Mouse (Mus musculus) layer of hippocampus, adult 18-20 months (tissue): ENCODE results near the gene Zfp687. TPM values are rescaled to one million over a fixed set of nuclear protein-coding genes. Genes with fewer than 3 reads are reported as not detected.

Experiments used
- DNase-seq, 2 experiments: peaks; one replicate each; pipeline ENCODE4 v3.0.0; 2022; ENCODE audit warnings: low spot score in 2 of 2
- microRNA-seq, 2 experiments: library from miRNA; unstranded; fragments of <30 nt; microRNA quantifications; one replicate each; pipeline ENCODE4 v1.2.0; 2021
- total RNA-seq, 2 experiments: library from RNA; stranded (reverse); gene quantifications; 2 replicates each; pipeline ENCODE4 v1.2.3; 2021

Zfp687 gene
- total RNA-seq, 2 experiments from 2014 or later: 24.4 to 26.2 TPM

DNA sequence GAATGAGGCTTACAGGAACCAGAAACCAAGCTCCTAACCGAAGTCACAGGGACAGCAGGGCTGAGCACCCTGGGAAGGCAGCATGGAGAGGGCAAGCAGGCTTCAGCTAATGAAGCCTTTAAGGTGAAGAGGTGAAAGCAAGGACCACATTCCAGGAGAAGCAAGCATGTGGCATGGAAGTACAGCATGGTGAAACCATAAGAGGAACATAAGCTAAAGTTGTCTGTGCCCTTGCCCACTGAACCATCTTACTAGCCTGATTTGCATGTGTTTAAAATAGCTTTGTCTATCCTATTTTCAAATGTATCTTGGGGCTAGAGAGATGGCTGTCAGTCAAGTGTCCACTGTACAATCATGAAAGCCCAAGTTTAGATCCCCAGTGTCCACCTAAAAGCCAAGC is 49.4 kb downstream of the Zfp687 start:
- DNase-seq: no peak

DNA sequence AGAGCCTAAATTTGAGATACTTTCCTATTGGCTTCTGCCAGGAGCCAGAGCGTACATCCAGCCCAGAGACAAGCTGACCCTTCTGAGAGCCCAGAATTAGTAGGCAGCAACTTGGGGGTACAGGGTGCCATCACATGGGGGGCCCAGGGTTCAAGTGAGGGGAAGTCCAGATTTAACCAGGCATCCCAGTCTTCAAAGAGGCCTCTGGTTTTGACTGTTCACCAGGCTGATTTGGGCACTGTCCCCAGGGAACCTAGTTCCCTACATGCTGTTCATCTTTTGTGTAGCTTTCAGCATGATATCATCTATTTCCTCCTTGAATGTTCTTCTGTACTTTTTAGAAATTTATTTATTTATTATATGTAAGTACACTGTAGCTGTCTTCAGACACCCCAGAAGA is 50.3 kb downstream of the Zfp687 start:
- no peak for DNase-seq

DNA sequence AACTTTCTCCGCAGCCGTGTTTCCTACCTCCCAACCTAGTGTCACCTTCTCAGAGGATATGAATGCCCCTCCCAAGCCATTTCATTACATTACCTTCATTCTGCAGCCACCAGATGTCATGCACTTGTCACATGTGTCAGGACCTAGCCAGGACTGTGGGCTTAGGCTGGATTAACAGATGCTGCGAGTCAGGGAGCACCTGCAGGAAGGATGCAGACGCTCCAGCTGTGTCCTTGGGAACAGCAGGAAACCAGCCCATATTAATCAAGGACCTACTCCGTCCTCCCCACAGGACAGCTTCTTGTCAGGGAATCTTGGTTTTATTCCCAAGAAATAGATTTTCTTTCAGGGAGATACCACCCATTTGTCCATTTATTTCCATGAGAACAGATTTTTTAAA is 54.9 kb downstream of the Zfp687 start:
- no peak for DNase-seq

DNA sequence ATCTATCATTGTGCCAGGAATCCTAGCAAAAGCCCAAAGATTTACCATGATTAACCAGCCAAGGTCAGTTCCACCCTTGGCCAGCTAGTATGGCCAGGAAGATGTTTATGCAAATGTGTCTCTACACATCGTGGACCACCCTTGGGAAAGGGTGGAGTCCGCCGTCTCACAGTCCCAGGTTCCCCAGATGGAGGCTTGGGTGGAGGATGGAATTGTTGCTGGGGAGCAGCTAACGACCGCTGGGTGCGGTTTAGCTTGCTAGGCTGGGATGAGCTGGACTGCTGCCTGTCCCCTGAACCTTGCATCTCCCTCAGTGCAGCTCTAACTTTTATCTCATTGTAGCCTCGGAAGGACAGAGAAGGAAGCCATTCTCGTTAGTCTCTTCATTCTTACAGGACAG is 55.4 kb downstream of the Zfp687 start:
- no peak for DNase-seq

DNA sequence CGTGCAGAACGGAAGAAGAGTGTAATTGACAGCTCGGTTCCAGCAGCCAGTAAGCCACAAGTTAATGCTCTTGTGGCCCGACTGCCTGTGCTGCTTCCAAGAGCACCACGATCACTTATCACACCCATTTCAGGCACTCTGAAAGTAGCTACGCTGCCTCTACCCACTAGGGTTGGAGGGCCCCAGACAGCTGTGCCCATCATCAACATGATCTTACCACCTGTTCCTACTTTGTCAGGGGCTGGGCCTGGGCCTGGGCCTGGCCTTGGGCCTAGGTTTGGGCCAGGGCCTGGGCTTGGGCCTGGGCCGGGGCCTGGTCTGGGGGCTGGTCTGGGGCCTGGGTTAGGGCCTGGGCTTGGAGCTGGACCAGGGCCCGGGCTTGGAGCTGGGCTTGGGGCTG is 57.0 kb downstream of the Zfp687 start:
- DNase-seq: no peak

Small RNA genes lying within 50 kb of the gene (microRNA-seq; reads per million reads assigned to microRNA genes)
- 7.0 to 8.9 reads per million in 2 experiments for gene Mir7013

Other genes with a start within 250 kb of the Zfp687 start
- 1 to 10 TPM; 3.6 to 3.7 TPM for gene Cgn, start 229.0 kb downstream of the Zfp687 start, total RNA-seq
- gene Pogz, start 177.9 kb downstream of the Zfp687 start, total RNA-seq: 10 to 100 TPM; 57.0 to 58.6 TPM
- gene Psmb4, start 128.5 kb downstream of the Zfp687 start, total RNA-seq: 100 to 1,000 TPM; 267 to 268 TPM
- 10 to 100 TPM; 12.6 to 14.1 TPM for gene Selenbp1, start 82.4 kb downstream of the Zfp687 start, total RNA-seq
- 10 to 100 TPM; 19.5 to 22.0 TPM for gene Rfx5, start 61.4 kb downstream of the Zfp687 start, total RNA-seq
- gene Pi4kb, start 40.7 kb downstream of the Zfp687 start, total RNA-seq: 10 to 100 TPM; 61.1 to 63.4 TPM
- 100 to 1,000 TPM; 154 to 169 TPM for gene Psmd4, start 27.2 kb upstream of the Zfp687 start, total RNA-seq
- 10 to 100 TPM; 69.1 to 71.7 TPM for gene Pip5k1a, start 91.5 kb upstream of the Zfp687 start, total RNA-seq
- gene Vps72, start 95.6 kb upstream of the Zfp687 start, total RNA-seq: 10 to 100 TPM; 46.7 to 48.2 TPM
- under 1 TPM; 0.48 to 0.82 TPM for gene Tmod4, start 109.0 kb upstream of the Zfp687 start, total RNA-seq
- gene Scnm1, start 118.6 kb upstream of the Zfp687 start, total RNA-seq: 10 to 100 TPM; 43.5 to 48.9 TPM
- gene Lysmd1, start 118.6 kb upstream of the Zfp687 start, total RNA-seq: 10 to 100 TPM; 16.1 to 16.5 TPM
- 1 to 10 TPM; 2.6 to 3.1 TPM for gene Tnfaip8l2, start 126.9 kb upstream of the Zfp687 start, total RNA-seq
- 10 to 100 TPM; 29.4 to 34.2 TPM for gene Sema6c, start 145.0 kb upstream of the Zfp687 start, total RNA-seq
- 10 to 100 TPM; 12.7 to 13.2 TPM for gene Gabpb2, start 202.5 kb upstream of the Zfp687 start, total RNA-seq
- gene Cdc42se1, start 213.3 kb upstream of the Zfp687 start, total RNA-seq: 10 to 100 TPM; 72.7 to 72.9 TPM
- 100 to 1,000 TPM; 263 to 266 TPM for gene Mllt11, start 216.7 kb upstream of the Zfp687 start, total RNA-seq
- under 1 TPM in 1 of 2 experiments, not detected in 1; 0.15 TPM for gene Gm128, start 226.2 kb upstream of the Zfp687 start, total RNA-seq
- under 1 TPM in 1 of 2 experiments, not detected in 1; 0.37 TPM for gene Bnipl, start 235.7 kb upstream of the Zfp687 start, total RNA-seq